Comparison of ENCODE assay signal across 8 mouse cellular contexts in the genomic region with DNA sequence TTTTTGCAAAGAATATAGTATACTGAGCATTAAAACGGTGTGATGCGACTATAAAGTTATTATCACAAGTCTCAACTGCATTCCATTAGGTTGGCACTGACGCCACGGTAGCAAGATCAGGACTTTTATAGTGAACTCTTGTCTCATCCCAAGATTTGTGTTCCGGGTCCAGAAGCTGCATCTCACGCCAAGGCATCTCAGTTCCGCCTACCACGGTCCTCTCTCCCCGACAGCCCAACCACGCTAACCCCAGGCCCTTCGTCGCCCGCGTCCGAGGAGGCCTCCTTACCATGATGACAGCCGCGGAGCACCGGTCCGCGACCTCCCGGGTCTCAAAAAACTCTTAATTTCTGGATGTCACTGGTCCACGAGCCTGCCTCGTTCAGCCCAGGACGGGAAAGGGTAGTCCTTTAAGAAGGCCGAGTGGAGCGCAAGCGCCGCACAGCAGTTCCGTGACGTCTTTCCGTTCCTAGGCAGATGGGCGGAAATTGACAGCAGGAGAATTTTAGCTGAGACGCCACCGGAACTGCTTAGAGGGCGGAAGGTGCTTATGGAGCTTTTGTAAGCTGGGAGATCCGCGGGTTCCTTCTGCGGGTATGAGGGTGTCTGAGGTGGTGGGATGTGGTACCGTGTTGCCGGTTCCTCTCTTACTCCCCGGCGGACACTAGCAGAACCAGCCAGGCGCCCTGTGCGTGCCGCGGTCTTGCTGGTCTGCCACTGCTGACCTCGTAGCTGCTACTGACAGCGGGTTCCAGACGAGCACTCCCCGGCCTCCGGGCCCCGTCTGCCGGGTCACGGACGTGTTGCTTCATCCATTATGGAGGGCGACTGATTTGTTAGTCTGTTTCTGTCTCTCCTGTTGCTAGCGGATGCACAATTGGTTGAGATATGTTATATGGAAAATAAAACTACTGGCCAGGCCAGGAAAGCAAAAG. TPM values are rescaled to one million over a fixed set of nuclear protein-coding genes. Genes with fewer than 3 reads are reported as not detected.
DNase-seq lines count a peak whose midpoint lies in the region; ATAC-seq lines count a peak whose summit lies in the region.

TSS of gene Gfm2 (plus strand) at position 472 of the 935 bp plus-strand sequence.
TSS of gene Nsa2 (minus strand) at position 472 of the 935 bp plus-strand sequence.

- peaks cover 7% of the 10 kb centered on the region for H3K4me1 ChIP-seq in hindbrain, embryonic 16.5 days (ENCODE audit: control insufficient read depth, insufficient read depth, low read depth, low read length)

- peak; percentile 100 for ATAC-seq in hindbrain, embryonic 16.5 days

- no peaks in the 10 kb centered on the region for H3K9me3 ChIP-seq in hindbrain, embryonic 16.5 days (ENCODE audit: control insufficient read depth, low read length)

- H3K4me3 ChIP-seq in hindbrain, embryonic 16.5 days (ENCODE audit: low read length) = peak within 1 kb of the TSS; percentile 81
- H3K4me3 ChIP-seq in macrophage (ENCODE audit: inconsistent target) = peak within 1 kb of the TSS; percentile 81

- no peaks in the 10 kb centered on the region for H3K27me3 ChIP-seq in hindbrain, embryonic 16.5 days (replicated peaks; ENCODE audit: control insufficient read depth, insufficient read depth, low read length)

- peak within 1 kb of the TSS; percentile 77 for H3K4me2 ChIP-seq in hindbrain, embryonic 16.5 days (ENCODE audit: low read length)

- peak; percentile 91 for DNase-seq in WW6 (ENCODE audit: low read depth, low spot score)
- peak; percentile 70 to 81 for DNase-seq in cerebellum, postnatal 4 days (ENCODE audit: low spot score in 2 of 2)
- peak; percentile 91 for DNase-seq in gastrocnemius, adult 18-20 months (ENCODE audit: low spot score)
- DNase-seq in left cerebral cortex, adult 18-20 months (ENCODE audit: low spot score in 2 of 2) = peak; percentile 87 to 91
- DNase-seq in right cerebral cortex, adult 18-20 months = peak; percentile 93
- DNase-seq in urinary bladder, postnatal 10 days (ENCODE audit: low spot score) = peak; percentile 36

- H3K27ac ChIP-seq in hindbrain, embryonic 16.5 days (ENCODE audit: low read depth, low read length) = peak within 1 kb of the TSS; percentile 91
- peak within 1 kb of the TSS; percentile 69 for H3K27ac ChIP-seq in macrophage

- under 1% methylated on average over 53 of the region's 57 CpGs for WGBS in hindbrain, embryonic 16.5 days
- 1% methylated on average over 51 of the region's 57 CpGs for WGBS in macrophage (ENCODE audit: missing documents)

- peaks cover 48% of the 10 kb centered on the region for H3K79me2 ChIP-seq in macrophage (ENCODE audit: inconsistent target)

- H3K9ac ChIP-seq in hindbrain, embryonic 16.5 days (ENCODE audit: low read depth, low read length) = peak within 1 kb of the TSS; percentile 93

- H3K36me3 ChIP-seq in hindbrain, embryonic 16.5 days (ENCODE audit: control insufficient read depth, insufficient read depth, low read length) = peaks cover 5% of the 10 kb centered on the region
- peaks cover 26% of the 10 kb centered on the region for H3K36me3 ChIP-seq in macrophage (ENCODE audit: inconsistent target)

RNA-seq across cellular contexts. Expression of gene Gfm2, which starts in this region (rescaled TPM):
- total RNA-seq in gastrocnemius, adult 18-20 months (2021) = 10 to 100 TPM; 48.7 to 49.3 TPM
- 30.3 and 31.9 TPM in 2 replicates for polyA plus RNA-seq in hindbrain, embryonic 16.5 days (2015; fragmentation: Nextera tagmentation; extraction: Ambion mirVana)
- total RNA-seq in left cerebral cortex, adult 18-20 months (2021) = 10 to 100 TPM; 22.8 to 26.9 TPM
- 100 to 1,000 TPM in 14 of 26 experiments, 10 to 100 TPM in 12; 34.0 to 178 (median 108) TPM for total RNA-seq in macrophage (2018; cell fraction: chromatin; rRNA removed)
- total RNA-seq in macrophage (2018; cell fraction: cytosol; rRNA removed) = 10 to 100 TPM; 12.9 to 26.3 (median 20.0) TPM
- total RNA-seq in macrophage (2018; cell fraction: nucleus; rRNA removed) = 100 to 1,000 TPM in 1 of 26 experiments, 10 to 100 TPM in 25; 25.4 to 104 (median 52.0) TPM
- 18.1 to 28.5 TPM (median 20.5 TPM) in 3 replicates for polyA plus RNA-seq in macrophage (2018)

RNA-seq across cellular contexts. Expression of gene Nsa2, which starts in this region (rescaled TPM):
- total RNA-seq in gastrocnemius, adult 18-20 months (2021) = 10 to 100 TPM; 47.9 to 49.4 TPM
- 33.0 and 33.1 TPM in 2 replicates for polyA plus RNA-seq in hindbrain, embryonic 16.5 days (2015; fragmentation: Nextera tagmentation; extraction: Ambion mirVana)
- total RNA-seq in left cerebral cortex, adult 18-20 months (2021) = 10 to 100 TPM; 31.0 to 39.8 TPM
- total RNA-seq in macrophage (2018; cell fraction: chromatin; rRNA removed) = 10 to 100 TPM; 10.3 to 50.5 (median 25.7) TPM
- total RNA-seq in macrophage (2018; cell fraction: cytosol; rRNA removed) = 100 to 1,000 TPM; 113 to 221 (median 141) TPM
- 10 to 100 TPM; 14.3 to 48.9 (median 35.0) TPM for total RNA-seq in macrophage (2018; cell fraction: nucleus; rRNA removed)
- 150 to 444 TPM (median 165 TPM) in 3 replicates for polyA plus RNA-seq in macrophage (2018)

Comparison
In these comparisons a context has a peak if more than half of its experiments do, and no peak if none do; other contexts are left out.
1. Peak in every context shown above with its lines: DNase-seq, ATAC-seq, H3K4me3 ChIP-seq and H3K27ac ChIP-seq.
2. DNase-seq: peak in every context shown above with its lines; median percentile 93 in right cerebral cortex, adult 18-20 months; 91 in WW6; 91 in gastrocnemius, adult 18-20 months; 89 in left cerebral cortex, adult 18-20 months; 76 in cerebellum, postnatal 4 days; 36 in urinary bladder, postnatal 10 days.